Mouse (Mus musculus) splenic B cell, adult 2 months (primary cell): ENCODE measurements around the gene Snx17.

Source experiments
- DNase-seq: peaks from one replicate; pipeline ENCODE4 v3.0.0-alpha.2; 2011; ENCODE audit warnings: low read depth, low spot score
- H3K27me3 ChIP-seq: 2 replicates; pipeline ENCODE4 v1.6.1; 2012; ENCODE audit warnings: mild to moderate bottlenecking, low read length, moderate library complexity, mixed read lengths; ENCODE audit not compliant: control insufficient read depth, poor library complexity, insufficient read depth, severe bottlenecking
- H3K36me3 ChIP-seq: 2 replicates; pipeline ENCODE4 v1.6.1; 2012; ENCODE audit warnings: mild to moderate bottlenecking, low read length, moderate library complexity, mixed read lengths; ENCODE audit not compliant: control insufficient read depth, poor library complexity, insufficient read depth, severe bottlenecking

Gene Snx17

DNA sequence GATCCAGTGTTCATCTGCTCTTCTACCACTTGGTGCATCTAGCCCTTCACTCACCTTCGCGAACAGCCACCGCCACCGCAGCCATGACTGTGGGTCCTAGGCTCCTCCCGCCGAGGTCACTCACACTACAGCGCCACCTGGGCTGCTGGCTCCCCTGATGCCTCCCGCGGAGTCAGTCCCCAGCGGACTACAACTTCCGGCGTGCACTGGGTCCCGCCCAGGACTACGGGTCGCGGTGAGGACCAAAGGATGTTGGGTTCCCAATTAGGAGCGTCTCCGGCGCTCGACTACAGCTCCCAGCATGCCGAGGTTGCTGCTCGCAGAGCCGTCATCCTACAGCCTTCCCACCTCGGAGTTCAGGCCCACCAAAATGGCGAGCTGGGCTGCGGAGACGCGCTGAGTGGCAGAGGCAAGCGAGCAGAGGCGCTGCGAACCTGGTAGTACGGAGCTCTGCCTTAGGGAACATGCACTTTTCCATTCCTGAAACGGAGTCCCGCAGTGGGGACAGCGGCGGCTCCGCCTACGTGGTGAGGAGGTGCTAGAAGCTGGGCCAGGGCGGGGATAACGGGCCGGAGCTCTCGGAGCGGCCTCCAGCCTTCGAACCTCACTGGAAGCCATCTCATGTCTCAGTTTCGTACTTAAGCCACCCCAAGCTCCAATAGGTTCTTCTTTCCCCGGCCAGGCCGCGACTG, at the start of gene Snx17, which contains the start of gene Eif2b4:
Snx17 (plus strand) TSS at position 289 of the 692 bp plus-strand sequence.
Eif2b4 (minus strand) TSS at position 492 of the 692 bp plus-strand sequence.
- H3K36me3 ChIP-seq = peaks cover 14% of the 10 kb centered on the region
- peak; percentile 99 for DNase-seq
- no peaks in the 10 kb centered on the region for H3K27me3 ChIP-seq

DNA sequence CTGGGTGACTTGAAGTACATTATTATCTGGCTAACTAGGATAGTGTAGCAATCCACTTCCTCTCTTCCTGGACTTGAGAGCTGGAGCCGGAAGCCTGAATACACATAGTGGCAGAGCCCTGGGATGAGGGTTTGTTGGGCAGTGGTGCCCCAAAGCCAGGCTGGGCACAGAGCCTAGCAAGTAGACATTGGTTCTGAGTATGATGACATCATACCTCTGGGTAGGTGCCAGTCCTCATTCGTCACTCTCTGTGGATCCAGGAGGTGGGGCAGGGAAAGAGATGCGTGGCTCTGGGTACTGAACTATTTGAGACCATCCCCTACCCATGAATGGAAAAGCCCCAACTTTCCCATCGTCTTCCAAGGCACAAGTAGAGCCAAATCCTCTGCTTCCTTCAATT, 43.2 kb upstream of the Snx17 start:
- H3K27me3 ChIP-seq = no peaks in the 10 kb centered on the region
- no peak for DNase-seq
- H3K36me3 ChIP-seq = no peaks in the 10 kb centered on the region; the same call in 1 of the 2 replicates

DNA sequence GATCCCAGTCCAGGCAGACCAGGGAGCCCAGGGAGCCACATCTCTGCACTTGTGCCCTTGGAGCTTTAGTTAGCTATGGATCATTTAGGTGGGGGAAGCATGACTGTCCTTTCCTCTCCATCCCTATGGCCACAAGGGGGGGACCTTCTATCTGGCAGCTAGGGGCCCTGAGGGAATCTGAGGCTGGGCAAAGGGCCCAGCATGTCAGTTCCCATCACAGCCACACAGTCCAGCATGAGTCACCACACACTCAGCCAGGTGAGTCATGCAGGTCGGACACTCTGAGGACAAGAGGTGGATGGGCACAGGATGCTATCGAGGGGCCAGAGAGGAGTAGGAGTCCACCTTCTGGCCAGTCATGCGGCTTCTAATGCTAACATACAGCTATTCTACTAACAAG, 41.3 kb upstream of the Snx17 start:
- peaks cover 1% of the 10 kb centered on the region; the same call in 1 of the 2 replicates for H3K36me3 ChIP-seq
- no peaks in the 10 kb centered on the region for H3K27me3 ChIP-seq
- no peak for DNase-seq

DNA sequence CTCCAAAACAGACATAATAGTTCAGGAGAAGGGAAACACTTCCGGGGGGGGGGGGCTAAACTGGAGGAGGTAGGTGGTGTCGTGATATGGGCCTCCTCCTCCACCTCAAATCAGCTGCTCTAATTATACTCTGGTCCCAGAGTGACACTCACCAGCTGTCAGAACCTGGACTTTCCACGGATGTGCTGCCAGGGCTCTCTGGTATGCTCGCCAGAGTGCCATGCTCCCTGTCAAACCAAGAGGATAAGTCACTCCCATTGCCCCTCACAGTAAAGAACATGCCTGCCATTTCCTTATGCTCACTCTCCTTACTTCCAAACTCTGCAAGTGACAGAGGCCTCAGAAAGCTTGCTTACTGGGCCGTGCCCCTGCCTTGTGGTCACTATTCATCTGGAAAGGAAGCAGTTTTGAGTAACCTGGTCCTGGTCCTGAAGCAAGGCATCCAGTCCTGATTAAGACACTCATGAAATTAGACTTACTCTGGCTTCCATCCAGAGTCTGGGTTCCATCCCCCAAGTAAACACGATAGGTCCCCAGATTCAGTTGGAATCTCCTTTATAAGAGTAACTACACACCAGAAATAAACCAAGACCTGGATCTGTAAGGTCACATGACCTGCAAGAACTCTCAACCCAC, 39.4 kb upstream of the Snx17 start:
- H3K36me3 ChIP-seq = peaks cover 11% of the 10 kb centered on the region
- DNase-seq = no peak
- H3K27me3 ChIP-seq = no peaks in the 10 kb centered on the region

DNA sequence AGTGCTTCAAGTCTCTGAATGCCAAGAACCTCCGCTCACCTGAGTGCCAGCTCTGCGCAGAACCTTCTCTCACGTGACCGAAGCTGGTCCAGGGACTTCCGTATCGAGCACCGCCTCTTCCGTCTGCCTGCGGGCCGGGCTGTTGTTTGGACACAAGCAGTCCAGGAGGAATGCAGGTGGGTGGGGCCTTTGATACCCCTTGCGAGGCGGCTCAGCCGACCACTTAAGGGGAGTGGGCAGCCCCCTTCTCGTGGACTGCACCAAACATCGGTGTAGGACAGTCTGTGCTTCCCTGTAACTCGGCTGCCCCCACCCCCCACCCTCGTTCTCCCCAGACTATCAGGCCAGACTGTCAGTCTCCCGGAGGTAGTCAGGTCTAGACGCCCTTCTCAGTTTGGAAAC, 38.9 kb upstream of the Snx17 start, which contains the start of gene Mpv17:
Mpv17 (minus strand) TSS at position 100 of the 402 bp plus-strand sequence.
- no peaks in the 10 kb centered on the region for H3K27me3 ChIP-seq
- H3K36me3 ChIP-seq = peaks cover 16% of the 10 kb centered on the region
- peak; percentile 84 for DNase-seq

DNA sequence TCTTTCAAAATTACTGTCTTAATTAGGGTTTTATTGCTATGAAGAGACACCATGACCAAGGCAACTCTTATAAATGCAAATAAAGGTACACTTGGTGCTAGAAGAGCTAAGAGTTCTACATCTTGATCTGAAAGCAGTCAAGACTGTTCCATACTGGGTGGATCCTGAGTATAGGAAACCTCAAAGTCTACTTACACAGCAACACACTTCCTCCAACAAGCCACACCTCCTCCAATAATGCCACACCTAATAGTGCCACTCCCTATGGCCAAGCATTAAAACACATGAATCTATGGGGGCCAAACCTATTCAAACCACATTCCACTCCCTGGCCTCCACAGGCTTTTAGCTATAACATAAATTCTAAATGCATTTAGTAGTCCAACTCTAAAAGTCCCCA, 30.6 kb upstream of the Snx17 start:
- peaks cover 27% of the 10 kb centered on the region for H3K36me3 ChIP-seq
- no peaks in the 10 kb centered on the region for H3K27me3 ChIP-seq

DNA sequence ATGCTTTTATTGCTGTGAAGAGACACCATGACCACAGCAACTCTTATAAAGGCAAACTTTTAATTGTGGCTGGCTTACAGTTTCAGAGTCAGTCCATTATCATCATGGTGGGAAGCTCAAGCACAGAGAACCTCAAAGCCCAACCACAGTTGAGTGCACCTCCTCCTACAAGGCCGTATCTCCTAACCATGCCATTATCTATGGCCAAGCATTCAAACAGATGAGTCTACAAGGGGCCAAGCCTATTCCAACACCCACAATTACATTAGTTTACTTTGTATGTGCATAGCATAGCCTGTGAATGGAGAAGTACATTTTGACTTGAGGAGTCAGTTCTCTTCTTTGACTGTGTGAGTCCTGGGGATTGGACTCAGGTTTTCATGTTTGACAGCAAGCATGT, 28.1 kb upstream of the Snx17 start:
- Histone ChIP-seq H3K36me3 (peaks cover 23% of the 10 kb centered on the region), H3K27me3 (no peaks in the 10 kb centered on the region)
- no peak for DNase-seq

More for the DNA sequence above, 30.6 kb upstream of the Snx17 start:
- DNase-seq = no peak

DNA sequence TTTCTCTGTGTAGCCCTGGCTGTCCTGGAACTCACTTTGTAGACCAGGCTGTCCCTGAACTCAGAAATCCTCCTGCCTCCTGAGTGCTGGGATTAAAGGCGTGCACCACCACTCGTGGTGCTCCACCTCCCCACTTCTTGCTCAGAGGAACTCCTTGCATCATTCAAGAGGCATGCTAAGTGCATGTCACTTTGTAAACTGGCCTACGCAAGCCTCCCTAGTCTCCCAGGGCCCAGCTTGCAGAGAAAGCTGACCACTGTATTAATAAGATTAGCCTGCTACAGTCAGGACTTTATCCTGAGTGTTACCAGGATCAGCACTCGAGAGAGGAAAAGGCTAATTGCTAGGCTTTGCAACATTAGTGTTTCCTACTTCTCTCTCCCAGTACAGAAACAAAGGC, 24.4 kb upstream of the Snx17 start:
- no peak for DNase-seq
- H3K27me3 ChIP-seq = no peaks in the 10 kb centered on the region
- H3K36me3 ChIP-seq = peaks cover 31% of the 10 kb centered on the region

DNA sequence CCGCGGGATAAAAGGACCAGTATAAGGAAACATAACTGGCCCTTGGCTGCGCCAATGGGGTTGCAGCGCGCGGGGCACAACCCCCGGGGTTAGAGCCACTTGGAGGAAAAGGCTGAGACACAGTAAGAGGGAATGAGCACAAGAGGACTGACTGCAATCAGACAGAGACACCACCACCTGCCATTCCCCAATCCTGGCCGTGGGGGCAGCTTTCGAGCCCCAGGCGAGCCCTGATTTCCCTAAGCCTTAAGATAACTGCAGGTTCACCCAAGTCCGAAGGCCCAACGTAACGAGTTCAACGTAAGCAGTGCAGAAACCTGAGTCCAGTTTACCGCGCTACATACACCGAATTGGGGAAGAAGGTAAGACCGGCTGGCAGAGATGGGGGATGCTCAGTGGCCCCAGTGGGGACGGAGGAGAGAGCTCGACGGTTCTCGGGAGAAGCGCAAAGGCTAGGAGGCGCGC, 13.7 kb upstream of the Snx17 start:
- DNase-seq = no peak
- H3K36me3 ChIP-seq = no peaks in the 10 kb centered on the region; the same call in 1 of the 2 replicates
- H3K27me3 ChIP-seq = no peaks in the 10 kb centered on the region

DNA sequence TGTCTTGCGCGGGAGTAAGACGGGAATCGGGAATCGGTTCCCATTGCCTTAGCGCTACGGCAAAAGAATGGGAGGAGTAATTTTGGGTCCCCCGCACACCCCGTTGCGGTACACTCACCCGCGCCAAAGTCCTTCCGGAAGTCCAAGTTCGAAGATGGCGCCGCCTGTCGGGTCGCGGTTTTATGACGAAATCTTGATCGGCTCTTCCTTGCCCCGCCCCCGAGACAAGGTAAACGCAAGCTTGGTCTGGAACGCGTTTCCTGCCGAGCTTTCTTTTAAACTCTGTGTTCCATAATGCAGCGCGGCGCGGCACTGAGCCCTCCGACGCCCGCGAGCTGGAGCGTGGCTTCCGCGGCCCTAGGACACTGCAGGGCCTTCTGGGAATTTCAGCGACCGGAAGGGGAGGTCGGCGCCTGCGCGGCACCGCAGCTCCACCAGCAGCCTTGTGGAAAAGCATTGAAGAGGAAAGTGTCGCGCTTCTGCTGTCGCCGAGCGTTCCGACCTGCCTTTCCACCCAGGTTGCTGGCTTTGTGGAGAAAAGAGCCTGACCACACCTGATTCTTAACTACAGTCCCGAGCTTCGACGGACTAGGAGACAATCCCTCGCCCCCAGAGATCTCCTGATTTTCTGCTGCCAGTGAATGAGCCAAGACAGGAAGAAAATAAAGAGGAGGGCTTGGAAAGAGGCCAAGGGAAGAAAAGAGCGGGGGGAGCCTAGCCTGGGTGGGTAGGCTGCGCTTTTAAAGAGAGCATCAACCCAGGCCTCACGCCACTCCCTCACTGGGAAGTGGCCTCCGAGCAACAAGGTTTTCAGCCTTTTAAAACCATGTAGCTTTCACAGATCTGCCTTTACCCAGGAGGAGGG, 13.0 kb upstream of the Snx17 start, which contains the start of the genes Gm29609 and Gtf3c2:
Gm29609 (minus strand) TSS at position 146 of the 865 bp plus-strand sequence.
Gtf3c2 (minus strand) TSS at position 379 of the 865 bp plus-strand sequence.
- Histone ChIP-seq H3K27me3 (no peaks in the 10 kb centered on the region), H3K36me3 (no peaks in the 10 kb centered on the region; the same call in 1 of the 2 replicates)
- peak; percentile 97 for DNase-seq

DNA sequence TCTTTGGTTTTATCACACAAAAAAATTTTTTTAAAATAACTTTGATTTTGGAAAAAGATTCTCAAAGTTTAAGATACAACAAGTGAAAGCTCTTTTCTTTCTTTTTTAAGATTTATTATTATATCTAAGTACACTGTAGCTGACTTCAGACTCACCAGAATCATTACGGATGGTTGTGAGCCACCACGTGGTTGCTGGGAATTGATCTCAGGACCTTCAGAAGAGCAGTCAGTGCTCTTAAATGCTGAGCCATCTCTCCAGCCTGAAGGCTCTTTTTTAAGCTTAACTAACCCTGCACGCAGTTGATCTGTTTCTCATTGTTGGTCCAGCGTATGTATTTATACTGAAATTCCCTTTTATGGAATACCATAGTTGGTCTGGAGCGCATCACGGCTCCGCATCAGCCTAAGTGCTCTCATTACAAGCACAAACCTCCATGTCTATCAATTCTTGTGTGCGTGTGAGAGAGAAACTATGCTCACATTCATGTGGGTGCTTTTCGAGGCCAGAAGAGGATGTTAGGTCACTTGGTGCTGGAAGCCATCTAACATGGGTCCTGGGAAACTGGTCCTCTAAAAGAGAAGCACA, 11.8 kb upstream of the Snx17 start:
- no peaks in the 10 kb centered on the region for H3K27me3 ChIP-seq
- no peaks in the 10 kb centered on the region; the same call in 1 of the 2 replicates for H3K36me3 ChIP-seq
- DNase-seq = no peak

DNA sequence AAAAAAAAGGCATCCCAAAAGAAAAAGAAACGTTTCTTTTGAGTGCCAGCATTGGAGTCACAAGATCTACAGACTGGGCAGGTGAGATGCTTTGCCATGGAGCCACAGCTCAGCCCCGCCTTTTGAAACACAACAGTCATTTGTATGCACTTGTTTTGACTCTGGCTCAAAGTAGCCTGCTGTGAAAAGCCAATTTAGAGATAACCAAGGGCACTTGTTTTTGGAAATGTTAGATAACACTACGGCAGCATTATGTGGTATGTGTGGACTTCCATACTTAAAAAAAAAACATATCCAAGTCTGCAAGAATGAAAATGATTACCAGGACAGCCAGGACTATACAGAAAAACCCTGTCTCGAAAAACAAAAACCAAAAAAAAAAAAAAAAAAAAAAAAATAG, 9.3 kb upstream of the Snx17 start:
- Histone ChIP-seq H3K27me3 (no peaks in the 10 kb centered on the region), H3K36me3 (peaks cover 2% of the 10 kb centered on the region; the same call in 1 of the 2 replicates)
- no peak for DNase-seq

DNA sequence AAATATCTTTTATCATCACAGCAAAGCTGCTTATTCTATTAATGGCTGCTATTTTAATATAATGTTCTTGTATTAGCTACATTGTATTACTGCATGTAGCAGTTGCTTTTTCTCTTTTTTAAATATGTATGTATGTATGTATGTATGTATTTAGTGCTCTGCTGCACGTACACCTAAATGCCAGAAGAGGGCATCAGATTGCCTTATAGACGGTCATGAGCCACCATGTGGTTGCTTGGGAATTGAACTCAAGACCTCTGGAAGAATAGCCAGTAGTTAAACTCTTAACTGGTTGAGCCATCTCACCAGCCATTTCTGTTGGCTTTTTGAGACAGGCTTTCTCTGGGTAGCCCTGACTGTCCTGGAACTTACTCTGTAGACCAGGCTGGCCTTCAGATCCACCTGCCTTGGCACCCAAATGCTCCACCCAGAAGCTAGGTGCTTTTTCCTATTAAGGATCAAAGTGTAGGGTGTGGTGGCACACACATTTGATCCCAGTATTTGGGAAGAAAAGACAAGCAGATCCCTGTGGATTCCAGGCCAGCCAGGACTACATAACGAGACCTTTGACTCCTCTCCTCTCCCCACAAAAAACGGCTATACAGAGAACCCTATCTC, 4.7 kb upstream of the Snx17 start:
- peak; percentile 67 for DNase-seq

DNA sequence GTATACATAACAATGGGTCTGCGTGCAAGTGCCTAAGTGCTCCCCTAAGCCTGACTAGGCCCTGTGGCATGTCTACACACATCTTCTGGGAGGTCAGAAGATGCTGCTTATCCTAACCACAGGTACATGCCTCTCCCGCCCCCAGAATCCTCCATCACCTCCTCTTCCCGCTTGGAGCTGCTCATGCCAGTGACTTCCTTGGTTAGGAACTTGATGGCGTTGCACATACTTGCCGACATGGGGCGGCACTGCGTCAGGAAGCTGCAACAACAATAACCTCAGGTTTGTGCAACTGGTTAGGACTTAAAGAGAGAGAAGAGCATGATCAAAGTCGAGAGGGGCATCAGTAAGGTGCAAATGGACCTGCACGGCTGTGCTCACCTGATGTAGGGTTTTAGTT, 2.8 kb upstream of the Snx17 start:
- no peak for DNase-seq
- Histone ChIP-seq H3K27me3 (no peaks in the 10 kb centered on the region), H3K36me3 (peaks cover 4% of the 10 kb centered on the region; the same call in 1 of the 2 replicates)

More for the DNA sequence above, 4.7 kb upstream of the Snx17 start:
- Histone ChIP-seq H3K36me3 (peaks cover 2% of the 10 kb centered on the region; the same call in 1 of the 2 replicates), H3K27me3 (no peaks in the 10 kb centered on the region)
